ENCODE assay signal across 8 mouse cellular contexts in genomic region chr2:80639398-80639797, GRCm38 (mm10). TPM values are rescaled to one million over a fixed set of nuclear protein-coding genes. Genes with fewer than 3 reads are reported as not detected.
DNase-seq lines count a peak whose midpoint lies in the region; ATAC-seq and TF ChIP-seq lines count a peak whose summit lies in the region.

No protein-coding gene starts in this region.

- intact Hi-C loops in gastrocnemius, postnatal 36 days (cut with DNase I), result loop anchor here (5.0 kb wide), 1 partner anchor 57 kb away; the partner anchor contains the start of gene Nckap1

- ATAC-seq in erythroblast, adult 5-6 weeks (replicated peaks; ENCODE audit: low FRiP score, poor library complexity, severe bottlenecking), result no peak
- no peak for ATAC-seq in limb, embryonic 14.5 days (ENCODE audit: low FRiP score, low read depth)
- ATAC-seq in stomach, postnatal 0 days (ENCODE audit: low FRiP score, low TSS enrichment), result no peak

- peaks cover 18% of the 10 kb centered on the region for H3K4me1 ChIP-seq in erythroblast, embryonic 14.5 days (ENCODE audit: control insufficient read depth)
- peaks cover 4% of the 10 kb centered on the region for H3K4me1 ChIP-seq in thymus, adult 2 months (replicated peaks; ENCODE audit: control insufficient read depth, insufficient read depth, low read length)
- H3K4me1 ChIP-seq in limb, embryonic 14.5 days (ENCODE audit: control insufficient read depth, insufficient read depth, low read length), result peaks cover 4% of the 10 kb centered on the region; the same call in 1 of the 2 replicates
- H3K4me1 ChIP-seq in stomach, postnatal 0 days (replicated peaks; ENCODE audit: control insufficient read depth, insufficient read depth), result no peaks in the 10 kb centered on the region

- H3K9me3 ChIP-seq in erythroblast, embryonic 14.5 days (ENCODE audit: control insufficient read depth, low read length), result no peaks in the 10 kb centered on the region
- H3K9me3 ChIP-seq in limb, embryonic 14.5 days (ENCODE audit: control insufficient read depth, low read length), result no peaks in the 10 kb centered on the region
- no peaks in the 10 kb centered on the region for H3K9me3 ChIP-seq in stomach, postnatal 0 days (ENCODE audit: control insufficient read depth, low read length)

- H3K4me3 ChIP-seq in erythroblast, embryonic 14.5 days (replicated peaks), result peak overlapping the region; percentile 83
- H3K4me3 ChIP-seq in thymus, adult 2 months (ENCODE audit: control insufficient read depth, insufficient read depth, low read length), result peak overlapping the region; percentile 28; the same call in 1 of the 2 replicates
- H3K4me3 ChIP-seq in limb, embryonic 14.5 days (replicated peaks; ENCODE audit: low read length), result peak overlapping the region; percentile 85
- H3K4me3 ChIP-seq in stomach, postnatal 0 days (ENCODE audit: low read depth, low read length), result peak overlapping the region; percentile 87

- no peak for TF ChIP-seq POLR2A in thymus, adult 2 months (IDR thresholded peaks at IDR 0.05; ENCODE audit: control insufficient read depth, extremely low read depth, insufficient read depth, low read length, poor library complexity)
- no peak for TF ChIP-seq POLR2A in limb, embryonic 14.5 days (IDR thresholded peaks at IDR 0.05; ENCODE audit: borderline replicate concordance, extremely low read depth, insufficient read depth, insufficient read length)

- H3K27ac ChIP-seq in thymus, adult 2 months (ENCODE audit: control insufficient read depth, insufficient read depth, low read length), result no peak overlapping the region
- no peak overlapping the region for H3K27ac ChIP-seq in limb, embryonic 14.5 days (replicated peaks; ENCODE audit: low read depth, low read length)
- H3K27ac ChIP-seq in stomach, postnatal 0 days (replicated peaks), result no peak overlapping the region

- H3K4me2 ChIP-seq in limb, embryonic 14.5 days (replicated peaks; ENCODE audit: low read depth, low read length, severe bottlenecking), result peak overlapping the region; percentile 61
- peak overlapping the region; percentile 57 for H3K4me2 ChIP-seq in stomach, postnatal 0 days (replicated peaks; ENCODE audit: low read depth)

- no peak for DNase-seq in thymus, adult 2 months
- DNase-seq in thymus, postnatal 4 days, result no peak
- DNase-seq in limb, embryonic 14.5 days (ENCODE audit: low spot score), result no peak
- no peak for DNase-seq in stomach, postnatal 0 days (ENCODE audit: low spot score)
- no peak for DNase-seq in gastrocnemius, postnatal 36 days
- DNase-seq in cerebellum, postnatal 4 days (ENCODE audit: low spot score in 2 of 2), result no peak

- no peak for TF ChIP-seq CTCF in thymus, adult 2 months (IDR thresholded peaks at IDR 0.05; ENCODE audit: borderline replicate concordance, control insufficient read depth, extremely low read depth, insufficient read depth, low read length, poor library complexity)
- TF ChIP-seq CTCF in stomach, postnatal 0 days (IDR thresholded peaks at IDR 0.05; ENCODE audit: low read depth), result no peak

- H3K27me3 ChIP-seq in erythroblast, embryonic 14.5 days (ENCODE audit: control insufficient read depth), result no peaks in the 10 kb centered on the region
- H3K27me3 ChIP-seq in thymus, adult 2 months (ENCODE audit: control insufficient read depth, insufficient read depth, low read length), result no peaks in the 10 kb centered on the region
- no peaks in the 10 kb centered on the region for H3K27me3 ChIP-seq in limb, embryonic 14.5 days (ENCODE audit: control insufficient read depth, insufficient read depth, low read length)
- no peaks in the 10 kb centered on the region for H3K27me3 ChIP-seq in stomach, postnatal 0 days (ENCODE audit: control insufficient read depth, insufficient read depth, low read length)

- peak overlapping the region; percentile 72 for H3K9ac ChIP-seq in limb, embryonic 14.5 days (ENCODE audit: low read depth, low read length, severe bottlenecking)
- peak overlapping the region; percentile 79 for H3K9ac ChIP-seq in stomach, postnatal 0 days (ENCODE audit: low read length)

- TF ChIP-seq EP300 in stomach, postnatal 0 days (optimal IDR thresholded peaks at IDR 0.05), result no peak

- WGBS in thymus, adult 2 months, result 21% methylated on average over 8 of the region's 8 CpGs
- WGBS in limb, embryonic 14.5 days, result 20% methylated on average over 8 of the region's 8 CpGs
- 11% methylated on average over 8 of the region's 8 CpGs for WGBS in stomach, postnatal 0 days

- peaks cover 36% of the 10 kb centered on the region for H3K36me3 ChIP-seq in erythroblast, embryonic 14.5 days (ENCODE audit: control insufficient read depth)
- H3K36me3 ChIP-seq in thymus, adult 2 months (ENCODE audit: control insufficient read depth, insufficient read depth, low read length), result peaks cover 13% of the 10 kb centered on the region; the same call in 1 of the 2 replicates
- peaks cover 19% of the 10 kb centered on the region for H3K36me3 ChIP-seq in limb, embryonic 14.5 days (ENCODE audit: control insufficient read depth, insufficient read depth, low read length)
- H3K36me3 ChIP-seq in stomach, postnatal 0 days (ENCODE audit: control insufficient read depth, insufficient read depth, low read length), result peaks cover 4% of the 10 kb centered on the region; the same call in 1 of the 2 replicates

RNA-seq across cellular contexts. Expression of gene Nup35, which starts 22.4 kb away (rescaled TPM):
- polyA plus RNA-seq in erythroblast, embryonic 14.5 days (2012), result 0.15 and 0.17 TPM in 2 replicates
- 15.9 and 26.5 TPM in 2 replicates for total RNA-seq in erythroblast, adult 5-6 weeks (2015; ENCODE audit: low replicate concordance)
- 7.9 and 15.1 TPM in 2 replicates for total RNA-seq in erythroblast, adult 5-6 weeks (2017; ENCODE audit: low replicate concordance)
- polyA plus RNA-seq in thymus, adult 2 months (2012; rRNA removed), result 38.1 and 48.3 TPM in 2 replicates
- polyA plus RNA-seq in limb, embryonic 14.5 days (2012; rRNA removed), result 43.2 and 65.4 TPM in 2 replicates
- 43.3 and 43.7 TPM in 2 replicates for polyA plus RNA-seq in limb, embryonic 14.5 days (2014; fragmentation: Nextera tagmentation; extraction: Ambion mirVana)
- polyA plus RNA-seq in stomach, postnatal 0 days (2015; fragmentation: Nextera tagmentation; extraction: Ambion mirVana), result 17.1 and 18.0 TPM in 2 replicates
- 1 to 10 TPM; 7.2 to 7.7 TPM for total RNA-seq in gastrocnemius, postnatal 36 days (2021)

RNA-seq across cellular contexts. Expression of gene Dusp19, which starts 22.6 kb away (rescaled TPM):
- polyA plus RNA-seq in erythroblast, embryonic 14.5 days (2012), result not detected in 2 replicates
- total RNA-seq in erythroblast, adult 5-6 weeks (2015; ENCODE audit: low replicate concordance), result 0.58 and 3.3 TPM in 2 replicates
- total RNA-seq in erythroblast, adult 5-6 weeks (2017; ENCODE audit: low replicate concordance), result 1.4 TPM in 1 of 2 replicates, not detected in the other
- 5.1 and 5.4 TPM in 2 replicates for polyA plus RNA-seq in thymus, adult 2 months (2012; rRNA removed)
- 14.8 and 15.0 TPM in 2 replicates for polyA plus RNA-seq in limb, embryonic 14.5 days (2012; rRNA removed)
- 19.1 and 20.7 TPM in 2 replicates for polyA plus RNA-seq in limb, embryonic 14.5 days (2014; fragmentation: Nextera tagmentation; extraction: Ambion mirVana)
- 10.2 and 10.3 TPM in 2 replicates for polyA plus RNA-seq in stomach, postnatal 0 days (2015; fragmentation: Nextera tagmentation; extraction: Ambion mirVana)
- 1 to 10 TPM; 9.3 to 9.4 TPM for total RNA-seq in gastrocnemius, postnatal 36 days (2021)

RNA-seq across cellular contexts. Expression of gene Nckap1, which starts 58.2 kb away (rescaled TPM):
- 0.08 TPM in 2 replicates for polyA plus RNA-seq in erythroblast, embryonic 14.5 days (2012)
- total RNA-seq in erythroblast, adult 5-6 weeks (2015; ENCODE audit: low replicate concordance), result 5.2 and 15.9 TPM in 2 replicates
- 5.9 and 13.8 TPM in 2 replicates for total RNA-seq in erythroblast, adult 5-6 weeks (2017; ENCODE audit: low replicate concordance)
- polyA plus RNA-seq in thymus, adult 2 months (2012; rRNA removed), result 7.6 and 9.1 TPM in 2 replicates
- 69.6 and 72.7 TPM in 2 replicates for polyA plus RNA-seq in limb, embryonic 14.5 days (2012; rRNA removed)
- 62.8 and 66.5 TPM in 2 replicates for polyA plus RNA-seq in limb, embryonic 14.5 days (2014; fragmentation: Nextera tagmentation; extraction: Ambion mirVana)
- polyA plus RNA-seq in stomach, postnatal 0 days (2015; fragmentation: Nextera tagmentation; extraction: Ambion mirVana), result 51.0 and 51.6 TPM in 2 replicates
- 10 to 100 TPM; 42.2 to 43.0 TPM for total RNA-seq in gastrocnemius, postnatal 36 days (2021)

Comparison
In these comparisons a context has a peak if more than half of its experiments do, and no peak if none do; other contexts are left out.
1. H3K4me3 ChIP-seq: peak in every context shown above with its lines; median percentile 87 in stomach, postnatal 0 days; 85 in limb, embryonic 14.5 days; 83 in erythroblast, embryonic 14.5 days; 28 in thymus, adult 2 months.
2. RNA of gene Nup35, which starts 22.4 kb away (polyA plus RNA-seq): 38.1 to 48.3 TPM in thymus, adult 2 months, 43.2 to 65.4 TPM in limb, embryonic 14.5 days and 17.1 to 18.0 TPM in stomach, postnatal 0 days; 0.15 to 0.17 TPM in erythroblast, embryonic 14.5 days; every median in the first group is over 10 times any median in the second.